Mouse (Mus musculus) right cerebral cortex, postnatal 36 days (tissue): Measurements from ENCODE around the gene Cts3.
"Not testable (repeated sequence)": the region's sequence is repeated elsewhere in the genome, so short reads cannot be mapped to it uniquely, and the experiment has no call there.

Experiments used
- DNase-seq, 2 experiments: peaks; one replicate each; pipeline ENCODE4 v3.0.0; 2022; ENCODE audit warnings: low spot score in 2 of 2, mixed read lengths in 1 of 2

Cts3 gene

DNA sequence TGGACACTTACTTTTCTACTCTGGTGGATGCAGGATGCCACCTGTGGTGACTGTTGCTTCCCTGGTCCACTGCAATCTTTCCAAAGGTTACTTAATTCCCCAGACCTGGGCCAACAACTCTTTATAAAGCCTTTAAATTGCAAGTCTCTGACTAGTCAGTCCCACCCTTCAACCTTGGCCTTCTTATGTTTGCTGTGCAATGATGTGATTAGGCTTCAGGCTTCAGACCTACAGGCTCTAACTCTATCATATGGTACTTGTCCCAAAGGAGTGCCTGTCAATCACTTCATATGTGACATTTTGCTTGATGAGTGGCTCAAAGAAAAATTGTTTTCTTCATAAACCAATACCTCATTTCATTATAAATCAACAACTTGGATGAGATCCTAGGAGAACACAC is at the start of gene Cts3:
Gene Cts3, minus strand, starts transcription at position 101 of the 400 bp plus-strand sequence.
- DNase-seq, result no peak

DNA sequence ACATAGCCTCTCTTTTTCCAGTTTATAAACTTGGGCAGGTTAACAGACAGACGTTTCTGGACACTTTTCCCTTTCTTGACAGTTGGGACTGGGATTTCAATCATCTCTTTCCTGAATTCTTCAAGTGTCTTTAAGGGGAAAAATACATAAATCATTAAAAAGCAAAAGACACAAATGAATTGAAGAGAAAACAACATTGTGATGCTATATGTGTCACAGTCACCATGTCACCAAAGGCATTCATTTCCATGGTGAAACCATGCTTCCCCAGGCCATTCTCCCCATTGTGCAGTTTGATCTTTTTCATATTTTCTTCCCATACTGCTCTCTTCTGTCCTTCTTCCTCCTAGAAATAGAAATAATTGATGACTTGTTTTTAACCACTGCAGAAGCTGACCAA is 1.9 kb downstream of the Cts3 start, which contains the start of gene Gm49352:
Gene Gm49352, minus strand, starts transcription at position 101 of the 400 bp plus-strand sequence.
- not testable (repeated sequence) for DNase-seq

DNA sequence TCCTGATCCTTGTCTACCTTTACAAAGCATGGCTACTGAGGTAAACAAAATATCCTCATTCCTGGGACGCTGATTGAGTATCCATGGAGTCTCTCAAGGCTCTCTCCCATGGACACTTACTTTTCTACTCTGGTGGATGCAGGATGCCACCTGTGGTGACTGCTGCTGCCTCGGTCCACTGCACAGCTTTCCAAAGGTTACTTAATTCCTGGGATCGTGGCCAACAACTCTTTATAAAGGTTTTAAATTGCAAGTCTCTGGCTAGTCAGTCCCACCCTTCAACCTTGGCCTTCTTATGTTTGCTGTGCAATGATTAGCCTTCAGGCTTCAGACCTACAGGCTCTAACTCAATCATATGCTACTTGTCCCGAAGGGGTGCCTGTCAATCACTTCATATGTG is 28.3 kb downstream of the Cts3 start, which contains the start of gene Ctsm:
Gene Ctsm, minus strand, starts transcription at position 209 of the 400 bp plus-strand sequence.
- no peak for DNase-seq
